Mouse (Mus musculus) kidney, postnatal 4 days (tissue): ENCODE data around the gene Cadm1.

Experiments
- DNase-seq, 2 experiments: peaks; one replicate each; pipeline ENCODE4 v3.0.0; 2021; ENCODE audit warnings: mixed read lengths in 2 of 2

Gene Cadm1

GRCm38 (mm10) chr9:47745716-47746115 lies 215.7 kb downstream of the Cadm1 start:
- no peak for DNase-seq

GRCm38 (mm10) chr9:47749160-47749559 lies 219.2 kb downstream of the Cadm1 start:
- DNase-seq, result no peak

GRCm38 (mm10) chr9:47752516-47752915 lies 222.5 kb downstream of the Cadm1 start:
- no peak for DNase-seq

- no peak for DNase-seq
These were observed 223.2 kb downstream of the Cadm1 start for GRCm38 (mm10) chr9:47753127-47753526.

- no peak for DNase-seq
These were observed 225.1 kb downstream of the Cadm1 start for GRCm38 (mm10) chr9:47755119-47755518.

- DNase-seq, result no peak
These were observed 227.8 kb downstream of the Cadm1 start for GRCm38 (mm10) chr9:47757798-47758197.

GRCm38 (mm10) chr9:47758320-47758719 lies 228.3 kb downstream of the Cadm1 start:
- DNase-seq, result no peak

GRCm38 (mm10) chr9:47759807-47760206 lies 229.8 kb downstream of the Cadm1 start:
- no peak for DNase-seq

GRCm38 (mm10) chr9:47761601-47762000 lies 231.6 kb downstream of the Cadm1 start:
- DNase-seq, result no peak

- no peak for DNase-seq
These were observed 232.9 kb downstream of the Cadm1 start for GRCm38 (mm10) chr9:47762913-47763312.

- no peak for DNase-seq
These were observed 234.9 kb downstream of the Cadm1 start for GRCm38 (mm10) chr9:47764920-47765319.

- DNase-seq, result no peak
These were observed 235.3 kb downstream of the Cadm1 start for GRCm38 (mm10) chr9:47765323-47765722.

- no peak for DNase-seq
These were observed 236.4 kb downstream of the Cadm1 start for GRCm38 (mm10) chr9:47766342-47766741.

- no peak for DNase-seq
These were observed 240.9 kb downstream of the Cadm1 start for GRCm38 (mm10) chr9:47770836-47771235.

- no peak for DNase-seq
These were observed 242.0 kb downstream of the Cadm1 start for GRCm38 (mm10) chr9:47771953-47772352.

- no peak for DNase-seq
These were observed 242.8 kb downstream of the Cadm1 start for GRCm38 (mm10) chr9:47772750-47773149.

GRCm38 (mm10) chr9:47776941-47777919 lies 247.3 kb downstream of the Cadm1 start:
- DNase-seq, result no peak

GRCm38 (mm10) chr9:47778438-47778837 lies 248.5 kb downstream of the Cadm1 start:
- no peak for DNase-seq

- DNase-seq, result no peak
These were observed 249.3 kb downstream of the Cadm1 start for GRCm38 (mm10) chr9:47779291-47779690.

- no peak for DNase-seq
These were observed 256.7 kb downstream of the Cadm1 start for GRCm38 (mm10) chr9:47786642-47787041.

- peak in 1 of 2 experiments; percentile 6 for DNase-seq
These were observed 268.5 kb downstream of the Cadm1 start for GRCm38 (mm10) chr9:47798478-47798877.

- no peak for DNase-seq
These were observed 271.3 kb downstream of the Cadm1 start for GRCm38 (mm10) chr9:47801242-47801641.

- no peak for DNase-seq
These were observed 272.6 kb downstream of the Cadm1 start for GRCm38 (mm10) chr9:47802527-47802926.

GRCm38 (mm10) chr9:47803531-47804105 lies 273.6 kb downstream of the Cadm1 start:
- no peak for DNase-seq
